Mouse (Mus musculus) inflammation-experienced regulatory T-cells, adult 6 months (primary cell): ENCODE data around the gene Cables2. TPM values are rescaled to one million over a fixed set of nuclear protein-coding genes. Genes with fewer than 3 reads are reported as not detected.

Experiments
- ATAC-seq: one replicate; pipeline ENCODE4 v1.8.0; 2017
- polyA plus RNA-seq, 3 experiments: library from polyadenylated mRNA; unstranded; fragments of 100-300 nt; shearing (Covaris generic); gene quantifications; one replicate each; pipeline ENCODE4 v1.2.1; 2017

The Cables2 gene
- polyA plus RNA-seq: 1 to 10 TPM; 6.7 to 8.0 (median 7.7) TPM

DNA sequence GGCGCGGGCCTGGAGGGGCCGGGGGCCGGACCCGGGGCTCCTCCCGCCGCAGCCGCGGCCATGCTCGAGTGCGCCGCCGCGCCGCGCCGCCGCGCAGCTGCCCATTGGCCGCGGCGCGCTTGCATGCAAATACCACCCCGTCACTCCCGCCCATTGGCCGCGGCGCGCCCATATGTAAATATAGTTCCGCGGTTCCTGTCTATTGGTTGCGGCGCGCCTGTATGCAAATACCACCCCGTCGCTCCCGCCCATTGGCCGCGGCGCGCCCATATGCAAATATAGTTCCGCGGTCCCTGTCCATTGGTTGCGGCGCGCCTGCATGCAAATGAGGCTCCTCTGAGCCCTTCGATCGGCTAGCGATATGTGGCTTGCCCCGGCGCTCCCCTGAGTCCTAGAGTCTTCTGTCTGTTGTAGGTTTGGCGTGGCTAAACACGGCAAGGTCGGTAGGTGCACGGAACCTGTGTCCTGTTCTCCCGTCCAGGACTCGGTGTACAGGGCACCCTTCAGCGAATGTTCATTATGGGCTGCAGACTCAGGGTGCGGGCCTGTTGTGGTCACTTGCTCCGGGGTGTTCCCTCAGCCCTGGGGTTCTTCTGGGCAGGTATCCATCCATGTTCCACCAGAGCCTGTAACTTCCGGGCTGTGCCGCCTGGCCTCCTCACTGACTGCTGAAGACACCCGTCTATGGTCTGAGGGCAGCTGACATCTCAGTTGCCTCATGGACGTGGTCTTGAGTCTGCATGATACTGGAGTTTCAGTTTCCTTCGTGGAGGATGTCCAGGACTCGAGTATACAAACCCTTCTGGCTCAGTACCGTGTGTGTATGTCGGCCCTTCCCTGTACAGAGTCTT is at the start of gene Cables2:
Gene Cables2, minus strand, starts transcription at position 103 of the 851 bp plus-strand sequence.
- peak; percentile 90 for ATAC-seq

DNA sequence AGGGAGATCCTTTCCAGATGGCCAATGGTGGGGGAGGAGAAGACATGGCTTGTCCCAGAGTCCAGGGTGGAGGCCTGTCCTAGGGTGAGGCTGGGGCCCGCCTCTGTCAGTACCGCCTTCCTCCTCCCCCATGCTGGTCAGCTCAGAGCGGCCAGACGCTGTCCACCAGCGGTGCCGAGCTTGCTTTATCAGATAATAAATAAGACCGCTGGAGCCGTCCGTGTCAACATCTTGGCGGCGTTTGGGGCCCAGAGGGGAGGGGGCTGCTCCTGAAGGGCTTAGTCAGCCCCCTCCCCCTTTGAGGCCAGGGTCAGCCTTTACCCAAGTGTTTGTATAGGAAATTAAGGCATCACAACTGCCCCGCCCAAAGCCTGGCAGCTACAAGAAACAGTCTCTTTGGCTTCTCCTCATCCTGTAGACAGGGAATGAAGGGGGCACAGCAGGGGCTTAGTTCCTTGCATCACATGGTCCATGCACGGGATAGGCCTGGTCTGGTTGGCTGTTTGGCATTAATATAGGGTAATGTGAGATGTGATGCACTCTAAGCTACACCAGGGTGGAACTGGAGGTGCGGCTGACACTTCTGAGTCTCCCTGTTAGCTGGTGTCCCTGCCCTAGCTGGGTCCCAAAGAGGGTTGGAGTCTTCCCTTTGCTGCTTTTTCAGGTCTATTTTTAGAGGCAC is 49.5 kb upstream of the Cables2 start:
- ATAC-seq: no peak

DNA sequence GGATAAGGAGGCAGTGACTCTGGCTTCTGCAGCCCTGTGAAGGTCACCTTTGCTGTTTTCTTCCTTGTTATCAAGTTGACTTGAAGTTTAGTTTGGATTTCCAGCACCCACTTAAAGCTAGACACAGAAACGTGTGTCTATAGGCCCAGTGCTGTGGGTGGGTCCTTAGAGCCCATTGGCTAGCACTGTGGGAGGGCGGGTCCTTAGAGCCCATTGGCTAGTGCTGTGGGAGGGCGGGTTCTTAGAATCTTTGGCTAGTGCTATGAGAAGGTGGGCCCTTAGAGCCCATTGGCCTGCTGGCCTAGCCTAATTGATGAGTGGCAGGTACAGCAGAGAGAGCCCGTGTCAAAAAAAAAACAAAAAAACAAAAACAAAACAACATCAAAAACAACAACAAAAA is 46.9 kb upstream of the Cables2 start:
- ATAC-seq: no peak

DNA sequence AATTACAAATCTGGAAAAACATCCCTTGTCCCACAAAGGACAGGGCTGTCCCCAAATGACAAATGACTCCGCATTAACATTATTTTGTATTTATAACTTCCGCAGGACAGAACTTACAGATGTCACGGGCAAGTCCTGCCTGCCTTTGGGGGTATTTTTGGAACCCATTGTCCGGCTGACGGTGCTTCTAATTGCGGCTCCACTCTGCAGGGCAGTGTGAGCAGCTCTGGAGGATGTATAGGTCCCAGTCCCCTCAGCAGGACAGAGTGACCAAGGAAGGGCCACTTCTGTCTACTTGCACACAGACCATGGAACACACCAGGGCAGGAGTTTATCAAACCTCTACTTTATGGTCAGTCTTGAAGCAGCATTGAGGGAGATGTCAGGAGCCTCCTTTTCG is 44.3 kb upstream of the Cables2 start:
- no peak for ATAC-seq

DNA sequence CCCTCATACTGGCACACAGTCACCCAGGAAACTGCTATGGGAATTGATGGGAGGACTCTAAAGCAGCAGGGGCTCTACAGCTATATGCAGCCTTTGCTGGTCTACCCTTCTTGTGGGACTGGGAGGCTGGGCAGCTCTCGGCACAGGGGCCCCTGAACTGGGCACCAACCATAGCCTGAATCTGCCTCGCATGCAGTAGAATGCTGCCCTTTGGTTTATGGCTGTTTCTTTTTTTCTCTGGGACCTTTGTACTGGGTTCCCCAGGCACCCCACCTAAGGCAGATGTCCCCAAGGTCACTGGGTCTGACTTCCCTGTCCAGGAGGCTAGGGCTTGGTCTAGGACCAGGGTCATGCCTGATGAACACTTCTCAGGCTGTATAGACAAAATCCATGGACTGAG is 41.0 kb upstream of the Cables2 start:
- ATAC-seq: no peak

DNA sequence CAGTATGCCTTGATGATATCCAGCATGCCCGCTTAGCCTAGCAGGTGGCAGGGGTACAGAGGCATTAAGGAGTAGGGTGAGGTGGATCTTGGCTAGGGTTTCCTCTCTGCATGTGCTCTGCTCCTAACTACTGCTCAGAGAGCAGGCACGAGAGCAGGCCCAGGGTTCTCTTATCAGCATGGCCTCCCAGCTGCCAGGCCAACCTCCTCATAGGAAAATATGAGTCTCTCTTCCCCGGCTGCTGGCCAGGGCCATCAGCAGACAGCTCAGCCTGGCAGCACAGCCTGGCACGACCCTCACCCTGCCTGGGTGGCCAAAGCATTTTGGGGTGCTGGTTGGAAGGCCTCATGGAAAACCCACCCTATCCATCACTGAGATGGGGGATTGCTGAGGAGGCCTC is 37.9 kb upstream of the Cables2 start:
- ATAC-seq: no peak

DNA sequence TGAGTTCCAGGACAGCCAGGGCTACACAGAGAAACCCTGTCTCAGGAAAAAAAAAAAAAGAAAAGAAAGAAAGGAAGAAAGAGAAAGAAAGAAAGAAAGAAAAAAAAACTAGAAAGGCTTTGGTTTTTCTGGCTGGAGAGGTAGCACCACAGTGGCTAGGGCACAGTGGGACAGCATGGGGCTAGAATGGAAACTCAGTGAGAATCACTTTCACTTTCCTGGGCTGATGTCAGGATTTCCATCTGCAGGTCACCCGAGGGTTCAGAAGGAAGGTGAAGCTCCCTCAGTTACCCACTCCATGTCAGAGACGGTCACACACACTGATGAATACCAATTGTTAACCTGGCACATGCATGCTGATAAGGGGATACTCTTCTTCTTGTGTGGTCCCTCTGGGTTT is 34.4 kb upstream of the Cables2 start:
- peak; percentile 54 for ATAC-seq

DNA sequence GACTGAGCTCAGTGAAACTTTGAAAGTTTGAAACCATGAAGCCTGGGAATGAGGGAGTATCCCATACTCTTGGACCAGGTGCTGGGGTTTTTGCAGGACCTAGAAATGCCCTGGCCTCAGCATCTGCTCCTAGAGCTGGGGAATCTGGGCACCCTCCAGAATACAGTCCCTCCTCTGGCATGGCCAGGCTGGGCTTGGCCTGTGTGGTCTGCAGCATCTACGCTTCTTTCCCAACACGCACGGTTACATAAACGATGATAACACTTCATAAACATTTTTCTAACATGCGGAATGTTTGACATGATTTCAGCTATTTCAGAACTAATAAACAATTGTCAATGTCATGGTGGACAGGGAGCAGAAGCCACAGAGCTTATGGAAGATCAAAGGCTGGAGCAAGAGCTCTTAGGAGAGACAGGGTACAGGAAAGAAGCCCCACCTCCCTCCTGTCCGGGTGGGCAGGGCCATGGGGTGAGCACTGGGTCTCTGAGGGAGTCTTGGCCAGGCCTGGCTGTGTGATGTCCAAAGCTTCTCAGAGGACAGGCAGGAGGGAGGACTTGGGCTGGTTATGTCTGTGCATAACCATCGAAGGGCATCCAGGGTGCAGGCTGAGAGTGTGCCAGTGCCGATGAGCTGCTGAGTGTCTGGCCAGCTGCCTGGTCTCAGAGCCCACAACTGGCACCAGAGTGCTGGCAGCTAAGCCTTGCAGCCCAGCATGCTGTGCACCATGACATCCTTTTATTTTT is 33.3 kb upstream of the Cables2 start:
- no peak for ATAC-seq

DNA sequence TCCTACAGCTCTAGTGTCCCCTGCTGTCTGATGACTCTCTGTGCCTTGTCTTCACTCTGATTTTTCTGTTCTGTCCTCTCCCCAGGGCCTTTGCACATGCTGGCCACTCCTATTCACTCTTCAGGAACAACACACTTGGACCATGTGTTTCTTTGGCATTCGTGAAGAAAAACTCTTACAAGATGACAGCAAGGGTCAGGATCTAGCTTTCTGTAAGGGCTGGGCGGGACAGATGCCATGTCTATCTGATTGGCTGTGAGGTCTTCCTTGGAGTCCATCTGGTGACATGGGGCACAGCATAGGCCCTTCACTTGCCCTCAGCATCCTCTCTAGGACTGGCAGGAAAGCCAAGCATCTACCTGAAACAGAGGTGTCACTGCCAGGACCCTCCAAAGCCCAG is 32.7 kb upstream of the Cables2 start:
- no peak for ATAC-seq

DNA sequence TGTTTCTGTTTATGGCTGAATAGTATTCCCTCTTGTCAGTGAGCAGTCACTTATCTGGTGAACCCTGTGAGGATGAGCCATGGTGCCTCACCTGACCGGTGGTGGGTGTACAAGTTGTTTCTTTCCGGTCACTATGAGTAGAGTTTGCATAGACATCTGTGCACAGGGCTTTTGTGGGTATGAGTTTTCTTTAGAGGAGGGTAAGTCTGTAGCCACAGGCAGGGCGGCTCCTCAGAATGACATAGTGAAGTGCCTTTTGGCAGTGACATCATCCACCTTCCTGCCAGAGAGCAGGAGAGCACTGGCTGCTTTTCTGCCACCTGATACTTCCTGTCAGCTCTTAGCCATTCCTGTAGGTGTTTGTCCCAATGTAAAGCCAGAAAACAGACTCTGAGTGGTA is 32.2 kb upstream of the Cables2 start:
- ATAC-seq: peak; percentile 69

DNA sequence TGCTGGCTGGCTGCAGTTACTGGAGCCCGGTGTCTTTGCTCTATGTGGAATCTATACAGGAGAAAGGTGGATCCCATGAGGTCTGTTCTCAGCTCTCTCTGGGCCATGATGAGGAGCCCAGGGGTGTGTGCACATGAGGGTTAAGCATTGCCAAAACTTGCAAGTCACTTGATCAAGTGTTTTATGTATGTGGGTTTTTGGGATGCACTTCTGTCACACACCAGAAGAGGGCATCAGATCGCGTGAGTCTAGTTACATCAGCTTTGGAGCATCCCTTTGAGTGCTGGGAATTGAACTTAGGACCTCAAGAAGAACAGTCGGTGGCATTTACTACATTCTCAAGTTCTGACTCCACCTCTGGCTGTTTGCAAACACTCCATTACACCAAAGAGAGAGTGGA is 31.3 kb upstream of the Cables2 start:
- no peak for ATAC-seq

DNA sequence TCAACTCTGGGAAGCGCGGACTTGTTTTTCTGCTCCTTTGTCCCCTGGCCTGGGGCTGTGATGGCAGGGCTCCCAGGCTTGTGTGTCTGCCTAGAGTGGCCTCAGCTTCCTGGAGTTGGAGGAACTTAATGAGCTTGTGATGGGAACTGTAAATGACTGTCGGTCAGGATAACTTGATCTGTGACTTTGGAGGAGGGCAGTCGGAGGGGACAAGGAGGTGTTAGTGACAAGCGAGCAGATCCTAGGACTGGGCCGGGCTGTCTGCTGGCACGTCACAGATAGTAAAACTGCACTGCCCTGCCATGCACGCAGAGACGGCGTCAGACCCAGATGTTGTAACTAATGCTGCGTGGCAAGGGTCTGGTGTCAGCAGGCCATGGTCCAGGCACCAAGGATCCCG is 30.2 kb upstream of the Cables2 start:
- ATAC-seq: no peak

DNA sequence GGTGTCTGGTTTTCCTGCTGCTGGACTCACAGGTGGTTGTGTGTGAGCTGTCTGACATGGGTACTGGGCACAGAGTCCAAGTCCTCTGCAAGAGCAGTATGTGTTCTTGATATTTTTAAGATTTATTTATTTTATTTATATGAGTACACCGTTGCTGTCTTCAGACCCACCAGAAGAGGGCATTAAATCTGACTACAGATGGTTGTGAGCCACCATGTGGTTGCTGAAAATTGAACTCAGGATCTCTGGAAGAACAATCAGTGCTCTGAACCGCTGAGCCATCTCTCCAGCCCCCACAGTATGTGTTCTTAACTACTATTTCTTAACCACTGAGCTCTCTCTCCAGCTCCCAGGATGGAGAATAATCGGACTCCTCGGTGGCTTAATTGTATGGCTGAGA is 28.9 kb upstream of the Cables2 start:
- ATAC-seq: no peak

DNA sequence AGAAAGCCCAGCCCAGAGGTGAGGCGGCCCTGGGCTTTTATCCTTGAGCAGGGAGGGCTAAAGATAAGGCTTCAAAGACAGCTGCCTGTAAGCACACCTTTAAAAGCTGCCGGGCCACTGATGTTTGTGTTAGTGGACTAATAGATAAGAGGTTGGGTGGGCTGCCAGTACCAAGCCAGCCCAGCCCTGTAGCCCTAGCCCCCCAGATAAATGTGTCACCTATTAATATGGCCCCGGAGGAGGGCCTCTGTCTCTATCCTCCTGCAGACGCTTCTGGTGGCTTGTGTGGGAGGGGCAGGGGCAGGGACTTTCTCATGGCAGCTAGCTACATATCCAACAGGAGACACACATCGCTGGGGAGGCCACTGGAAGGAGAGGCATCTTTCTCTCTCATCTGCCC is 27.5 kb upstream of the Cables2 start:
- ATAC-seq: no peak

DNA sequence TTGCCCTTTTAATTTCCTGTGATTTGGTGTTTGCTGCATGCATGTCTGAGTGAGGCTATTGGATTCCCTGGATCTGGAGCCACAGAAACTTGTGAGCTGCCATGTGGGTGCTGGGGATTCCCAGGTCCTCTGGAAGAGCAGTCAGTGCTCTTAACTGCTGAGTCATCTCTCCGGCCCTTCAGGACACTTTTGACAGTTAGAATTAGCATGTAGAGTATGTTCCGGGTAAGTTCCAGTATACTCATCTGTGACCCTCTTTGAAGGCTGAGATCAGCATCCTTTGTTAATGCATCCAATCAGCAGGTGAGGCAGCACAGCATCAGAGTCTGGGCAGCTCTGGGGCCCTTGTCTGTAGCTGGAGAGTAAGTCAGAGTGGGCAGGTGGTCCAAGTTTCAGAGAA is 27.0 kb upstream of the Cables2 start:
- ATAC-seq: no peak

DNA sequence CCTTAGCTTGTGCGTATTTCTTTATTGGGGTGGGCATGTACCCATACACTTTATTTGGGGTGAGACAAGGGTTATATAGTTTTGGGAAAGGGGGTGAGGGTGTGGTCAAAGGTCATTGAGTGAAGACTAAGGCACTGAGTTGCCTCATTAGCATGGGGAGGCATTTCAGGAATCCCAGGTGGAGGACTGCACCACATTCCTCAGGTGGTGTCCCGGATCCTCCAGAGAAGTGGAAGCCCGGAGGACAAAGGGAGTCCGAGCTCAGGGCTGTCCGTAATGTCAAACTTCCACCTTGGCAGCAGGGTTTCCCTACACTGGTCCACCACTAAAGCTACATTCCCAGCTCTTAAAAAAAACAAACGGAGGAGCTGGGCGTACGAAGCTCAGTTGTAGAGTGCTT is 19.6 kb upstream of the Cables2 start:
- ATAC-seq: no peak

DNA sequence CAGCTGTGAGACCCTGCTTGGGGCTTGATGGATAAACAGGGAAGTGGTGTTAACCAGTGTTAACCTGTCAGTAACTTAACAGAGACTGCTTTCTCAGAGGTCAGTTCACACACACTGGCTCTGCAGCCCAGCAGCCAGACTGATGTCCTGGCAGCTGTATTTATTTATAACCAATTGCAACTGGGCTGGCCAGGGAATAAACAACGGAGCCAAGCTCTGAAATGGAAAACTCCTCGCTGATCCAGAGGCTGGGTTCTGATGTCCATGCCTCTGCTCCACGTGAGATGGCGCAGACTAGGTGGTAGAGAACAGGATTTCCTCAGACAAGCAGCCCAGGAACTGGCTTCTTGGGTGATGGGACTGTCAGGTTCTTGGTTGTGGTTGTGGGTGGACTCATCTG is 18.7 kb upstream of the Cables2 start:
- no peak for ATAC-seq

DNA sequence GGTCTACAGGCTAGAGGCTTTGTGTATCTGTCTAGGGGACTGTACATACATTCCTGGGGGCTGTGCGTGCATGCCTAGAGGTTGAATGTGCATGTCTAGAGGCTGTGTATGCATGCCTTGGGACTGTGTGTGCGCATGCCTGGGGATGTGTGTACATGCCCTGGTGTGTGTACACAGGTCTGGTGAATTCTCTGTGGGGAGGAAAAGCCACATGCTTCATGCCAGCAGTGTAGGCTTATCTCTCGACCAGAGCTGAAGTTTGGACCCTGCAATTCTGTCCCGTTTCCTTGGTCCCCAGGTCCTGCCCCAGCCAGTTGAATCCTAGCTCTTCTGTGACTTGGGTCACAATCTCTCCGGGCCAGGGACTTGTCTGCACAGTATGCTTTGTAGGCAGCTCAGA is 18.3 kb upstream of the Cables2 start:
- ATAC-seq: no peak

DNA sequence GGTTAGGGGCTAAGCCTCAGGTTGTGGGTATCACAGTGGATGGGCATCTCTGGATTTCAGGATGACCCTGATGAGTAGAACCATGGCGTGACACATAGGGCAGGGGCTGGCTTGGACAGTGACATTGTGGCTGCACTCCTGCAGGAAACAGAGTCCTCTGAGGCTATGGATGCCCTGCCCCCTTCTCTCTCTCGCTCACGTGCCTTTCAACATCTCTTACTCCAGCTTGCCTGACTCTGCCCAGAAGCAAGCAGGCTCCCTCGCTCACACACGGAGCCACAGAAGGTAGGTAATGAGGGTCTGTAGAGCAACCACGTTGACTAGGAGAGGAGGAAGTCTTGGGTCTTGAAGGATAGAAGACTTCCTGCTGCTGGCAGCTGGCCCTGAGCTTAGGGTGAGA is 17.2 kb upstream of the Cables2 start:
- ATAC-seq: no peak

DNA sequence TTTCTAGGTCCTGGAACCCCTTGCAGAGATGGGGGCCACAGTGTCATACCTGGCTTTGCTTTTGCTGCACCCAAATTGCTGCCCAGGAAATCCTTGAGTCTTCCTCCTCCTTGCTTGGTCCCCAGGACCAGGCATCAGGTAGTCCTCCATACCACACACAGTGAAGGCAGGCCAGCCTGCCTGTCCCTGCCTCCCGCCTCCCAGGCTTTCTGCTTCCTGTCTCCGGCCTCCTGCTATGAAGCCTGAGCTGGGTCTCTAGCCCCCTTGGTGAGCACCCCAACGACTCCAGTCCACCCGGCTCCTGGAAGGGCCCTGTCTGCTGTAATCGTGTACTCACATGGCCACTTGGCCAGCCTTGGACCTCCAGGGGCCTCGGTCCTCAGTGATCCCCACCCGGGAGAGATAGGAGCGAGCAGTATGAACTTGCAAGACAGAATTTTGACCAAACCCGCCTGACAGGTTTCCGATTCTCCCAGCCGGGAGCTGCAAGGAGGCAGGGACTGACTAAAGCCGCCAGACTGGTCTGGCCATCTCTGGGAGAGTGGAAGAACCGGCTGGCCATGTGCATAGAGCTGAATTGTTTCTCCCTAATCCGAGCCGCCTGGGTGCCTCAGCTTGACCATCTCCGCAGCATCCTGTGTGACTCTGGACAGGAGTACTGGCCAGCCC is 16.3 kb upstream of the Cables2 start, which contains the start of gene Rbbp8nl:
Gene Rbbp8nl, minus strand, starts transcription at position 440 of the 669 bp plus-strand sequence.
- no peak for ATAC-seq

DNA sequence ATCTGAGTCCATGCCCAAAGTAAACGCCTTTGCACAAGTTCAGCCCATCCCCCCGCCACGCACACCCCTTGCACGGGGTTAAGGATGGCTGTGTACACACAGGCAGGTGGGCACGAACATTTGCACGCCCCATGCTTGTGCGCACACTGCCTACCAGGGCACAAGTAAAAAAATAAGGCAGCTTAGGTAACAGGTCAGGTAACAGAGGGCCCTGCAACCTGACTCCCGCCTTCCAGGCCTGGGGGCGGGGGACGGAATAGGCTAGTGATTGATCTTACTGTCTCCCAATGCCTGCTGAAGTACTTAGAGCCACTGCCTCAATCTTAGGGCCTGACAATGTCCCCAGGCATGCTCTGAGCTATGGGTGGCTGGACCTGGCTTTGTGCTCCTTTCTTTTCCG is 15.7 kb upstream of the Cables2 start:
- no peak for ATAC-seq

DNA sequence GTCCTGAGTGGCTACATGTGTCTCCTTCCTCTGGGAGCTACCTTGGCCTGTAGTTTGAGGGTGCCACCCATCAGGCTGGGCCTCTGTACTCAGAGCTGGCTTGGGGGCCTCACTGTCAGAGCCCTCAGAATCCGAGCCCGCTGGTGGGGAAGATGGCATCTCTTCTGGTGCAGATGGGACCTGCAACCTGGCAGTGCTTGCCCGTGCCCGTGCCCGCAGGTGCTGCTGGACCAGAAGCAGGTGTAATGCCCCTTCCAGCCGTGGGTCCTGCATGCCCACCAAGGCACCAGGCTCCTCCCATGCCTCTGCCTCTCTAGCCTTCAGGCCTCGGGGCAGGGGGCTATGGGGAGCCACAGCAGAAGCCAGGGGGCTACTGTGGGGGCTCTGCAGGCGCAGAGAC is 6.0 kb upstream of the Cables2 start:
- ATAC-seq: no peak

DNA sequence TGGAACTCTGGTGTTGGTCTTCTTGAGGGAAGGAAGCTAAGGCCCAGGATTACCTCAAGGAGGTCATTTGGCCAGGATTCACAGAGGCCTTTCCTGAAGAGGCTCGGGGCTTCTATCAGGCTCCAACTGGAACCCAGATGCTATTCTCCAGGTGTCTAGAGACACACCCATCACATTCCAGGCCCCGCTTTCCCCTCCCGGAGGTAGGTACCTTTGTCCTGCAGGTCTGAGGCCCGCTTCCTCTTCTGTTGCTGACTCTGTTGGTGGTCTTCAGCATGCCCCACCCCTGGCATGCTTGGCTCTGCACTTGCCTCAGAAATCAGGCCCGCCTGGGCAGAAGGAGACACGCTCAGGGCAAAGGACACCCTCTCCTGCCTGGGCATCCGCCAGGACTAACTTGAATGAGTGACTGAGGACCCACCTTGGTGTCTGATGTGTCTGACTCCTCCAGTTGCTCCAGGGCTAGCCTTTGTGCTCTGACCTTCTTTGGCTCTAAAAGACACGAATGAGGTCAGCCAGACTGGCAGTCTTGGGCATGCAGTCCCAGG is 4.6 kb upstream of the Cables2 start:
- no peak for ATAC-seq
